Mouse (Mus musculus) common myeloid progenitor, adult 5-6 weeks (primary cell): Measurements from ENCODE around the gene Cspg5. TPM values are rescaled to one million over a fixed set of nuclear protein-coding genes. Genes with fewer than 3 reads are reported as not detected.
A peak's percentile ranks its signal among the peaks of the same experiment; 100 is the strongest.

ENCODE experiments used
- ATAC-seq: replicated peaks from 2 replicates; pipeline ENCODE4 v1.8.0; 2016; ENCODE audit warnings: low read depth, mild to moderate bottlenecking, moderate TSS enrichment, inconsistent platforms; ENCODE audit not compliant: poor library complexity, severe bottlenecking
- total RNA-seq: library from RNA; stranded (forward); fragments of 200-1000, 187-1606 nt; gene quantifications from 2 replicates; pipeline ENCODE4 v1.2.3, GENCODE M21; 2017

The Cspg5 gene
- total RNA-seq, 1 experiment from 2014 or later, result 1.6 TPM

- ATAC-seq, result peak; percentile 96
Observed at GRCm38 (mm10) chr9:110304969-110305651, 61.5 kb downstream of the Cspg5 start, which contains the start of gene Elp6. Gene Elp6 (plus strand): TSS chr9:110305173.

- no peak for ATAC-seq
Observed at GRCm38 (mm10) chr9:110306371-110306770, 62.8 kb downstream of the Cspg5 start.

Other genes starting within 250 kb of the Cspg5 start
- 110 and 146 TPM in 2 replicates for gene Smarcc1, start 126.1 kb upstream of the Cspg5 start, total RNA-seq
- 56.8 and 59.2 TPM in 2 replicates for gene Dhx30, start 126.0 kb upstream of the Cspg5 start, total RNA-seq
- gene Elp6, start 61.4 kb downstream of the Cspg5 start, total RNA-seq, result 3.8 and 6.4 TPM in 2 replicates
- gene Scap, start 89.5 kb downstream of the Cspg5 start, total RNA-seq, result 23.6 and 27.4 TPM in 2 replicates
- 3.7 TPM in 2 replicates for gene Ptpn23, start 164.4 kb downstream of the Cspg5 start, total RNA-seq
- 114 and 131 TPM in 2 replicates for gene Ngp, start 176.0 kb downstream of the Cspg5 start, total RNA-seq
- gene Klhl18, start 232.9 kb downstream of the Cspg5 start, total RNA-seq, result 8.7 and 10.1 TPM in 2 replicates
- 2.1 and 2.2 TPM in 2 replicates for gene Kif9, start 233.2 kb downstream of the Cspg5 start, total RNA-seq